Mouse (Mus musculus): ENCODE data around the gene Ddo. TPM values are rescaled to one million over a fixed set of nuclear protein-coding genes. Genes with fewer than 3 reads are reported as not detected.
A peak's percentile ranks its signal among the peaks of the same experiment; 100 is the strongest.

Ddo gene
- total RNA-seq, 1 experiment: not detected

GRCm38 (mm10) chr10:40604706-40605394 is 25.0 kb upstream of the Ddo start:
- no peaks in the 10 kb centered on the region for H3K36me3 ChIP-seq (ENCODE audit: control insufficient read depth, insufficient read depth, low read length, poor library complexity, severe bottlenecking)
- no peaks in the 10 kb centered on the region for H3K9me3 ChIP-seq (ENCODE audit: control insufficient read depth, insufficient read depth, low read depth, low read length)
- H3K9ac ChIP-seq (ENCODE audit: insufficient read depth, low read depth, low read length, poor library complexity, severe bottlenecking): no peak overlapping the region
- in situ Hi-C loops (cut with MboI; ENCODE audit: low sequenced_read_pairs in 2 of 2, unreplicated experiment in 2 of 2): no loop called here
- TF ChIP-seq MAFK (IDR thresholded peaks at IDR 0.05; ENCODE audit: insufficient read depth, low read depth, low read length) (no peak), CHD2 (IDR thresholded peaks at IDR 0.05; ENCODE audit: low read depth, low read length) (no peak), ZNF384 (IDR thresholded peaks at IDR 0.05; ENCODE audit: low read depth, low read length) (no peak), ZC3H11A (IDR thresholded peaks at IDR 0.05; ENCODE audit: borderline replicate concordance, low read depth, low read length) (no peak), HCFC1 (IDR thresholded peaks at IDR 0.05; ENCODE audit: borderline replicate concordance, insufficient read depth, low read length) (no peak)
- no peak for DNase-seq (ENCODE audit: low read depth, low spot score)
- H3K27ac ChIP-seq (ENCODE audit: insufficient read depth, low read depth, low read length, poor library complexity, severe bottlenecking): no peak overlapping the region
- H3K4me3 ChIP-seq (ENCODE audit: insufficient read depth in 1 of 2, low read depth in 1 of 2, low read length in 2 of 2, poor library complexity in 1 of 2, severe bottlenecking in 1 of 2): no peak overlapping the region
- H3K4me1 ChIP-seq (ENCODE audit: control insufficient read depth in 2 of 2, insufficient read depth in 2 of 2, low read length in 2 of 2, poor library complexity in 1 of 2): no peaks in the 10 kb centered on the region

- Histone ChIP-seq H3K9me3 (ENCODE audit: control insufficient read depth, insufficient read depth, low read depth, low read length) (no peaks in the 10 kb centered on the region), H3K27ac (ENCODE audit: insufficient read depth, low read depth, low read length, poor library complexity, severe bottlenecking) (no peak overlapping the region), H3K4me1 (ENCODE audit: control insufficient read depth in 2 of 2, insufficient read depth in 2 of 2, low read length in 2 of 2, poor library complexity in 1 of 2) (no peaks in the 10 kb centered on the region), H3K36me3 (ENCODE audit: control insufficient read depth, insufficient read depth, low read length, poor library complexity, severe bottlenecking) (no peaks in the 10 kb centered on the region), H3K4me3 (ENCODE audit: insufficient read depth in 1 of 2, low read depth in 1 of 2, low read length in 2 of 2, poor library complexity in 1 of 2, severe bottlenecking in 1 of 2) (no peak overlapping the region), H3K9ac (ENCODE audit: insufficient read depth, low read depth, low read length, poor library complexity, severe bottlenecking) (no peak overlapping the region)
- TF ChIP-seq MAFK (IDR thresholded peaks at IDR 0.05; ENCODE audit: insufficient read depth, low read depth, low read length) (no peak), HCFC1 (IDR thresholded peaks at IDR 0.05; ENCODE audit: borderline replicate concordance, insufficient read depth, low read length) (no peak), ZNF384 (IDR thresholded peaks at IDR 0.05; ENCODE audit: low read depth, low read length) (no peak), CHD2 (IDR thresholded peaks at IDR 0.05; ENCODE audit: low read depth, low read length) (no peak), ZC3H11A (IDR thresholded peaks at IDR 0.05; ENCODE audit: borderline replicate concordance, low read depth, low read length) (no peak)
- DNase-seq (ENCODE audit: low read depth, low spot score): no peak
- in situ Hi-C loops (cut with MboI; ENCODE audit: low sequenced_read_pairs in 2 of 2, unreplicated experiment in 2 of 2): no loop called here
Measured at GRCm38 (mm10) chr10:40617973-40618372, 11.8 kb upstream of the Ddo start.

- in situ Hi-C loops (cut with MboI; ENCODE audit: low sequenced_read_pairs in 2 of 2, unreplicated experiment in 2 of 2): no loop called here
- Histone ChIP-seq H3K36me3 (ENCODE audit: control insufficient read depth, insufficient read depth, low read length, poor library complexity, severe bottlenecking) (no peaks in the 10 kb centered on the region), H3K9me3 (ENCODE audit: control insufficient read depth, insufficient read depth, low read depth, low read length) (no peaks in the 10 kb centered on the region), H3K27ac (ENCODE audit: insufficient read depth, low read depth, low read length, poor library complexity, severe bottlenecking) (no peak overlapping the region), H3K4me1 (ENCODE audit: control insufficient read depth in 2 of 2, insufficient read depth in 2 of 2, low read length in 2 of 2, poor library complexity in 1 of 2) (no peaks in the 10 kb centered on the region), H3K4me3 (ENCODE audit: insufficient read depth in 1 of 2, low read depth in 1 of 2, low read length in 2 of 2, poor library complexity in 1 of 2, severe bottlenecking in 1 of 2) (no peak overlapping the region), H3K9ac (ENCODE audit: insufficient read depth, low read depth, low read length, poor library complexity, severe bottlenecking) (no peak overlapping the region)
- no peak for TF ChIP-seq MAFK (IDR thresholded peaks at IDR 0.05; ENCODE audit: insufficient read depth, low read depth, low read length)
- no peak for DNase-seq (ENCODE audit: low read depth, low spot score)
Measured at GRCm38 (mm10) chr10:40619760-40620159, 10.1 kb upstream of the Ddo start.

- no peak for DNase-seq (ENCODE audit: low read depth, low spot score)
- no peaks in the 10 kb centered on the region for H3K36me3 ChIP-seq (ENCODE audit: control insufficient read depth, insufficient read depth, low read length, poor library complexity, severe bottlenecking)
- H3K9ac ChIP-seq (ENCODE audit: insufficient read depth, low read depth, low read length, poor library complexity, severe bottlenecking): no peak overlapping the region
- no peak overlapping the region for H3K4me3 ChIP-seq (ENCODE audit: insufficient read depth in 1 of 2, low read depth in 1 of 2, low read length in 2 of 2, poor library complexity in 1 of 2, severe bottlenecking in 1 of 2)
- in situ Hi-C loops (cut with MboI; ENCODE audit: low sequenced_read_pairs in 2 of 2, unreplicated experiment in 2 of 2): no loop called here
- H3K27ac ChIP-seq (ENCODE audit: insufficient read depth, low read depth, low read length, poor library complexity, severe bottlenecking): no peak overlapping the region
- no peaks in the 10 kb centered on the region for H3K9me3 ChIP-seq (ENCODE audit: control insufficient read depth, insufficient read depth, low read depth, low read length)
- TF ChIP-seq HCFC1 (IDR thresholded peaks at IDR 0.05; ENCODE audit: borderline replicate concordance, insufficient read depth, low read length) (no peak), MAFK (IDR thresholded peaks at IDR 0.05; ENCODE audit: insufficient read depth, low read depth, low read length) (no peak), ZC3H11A (IDR thresholded peaks at IDR 0.05; ENCODE audit: borderline replicate concordance, low read depth, low read length) (0 out of 2 replicates have a peak, but pooled peaks have one; percentile 4)
- no peaks in the 10 kb centered on the region for H3K4me1 ChIP-seq (ENCODE audit: control insufficient read depth in 2 of 2, insufficient read depth in 2 of 2, low read length in 2 of 2, poor library complexity in 1 of 2)
Measured at GRCm38 (mm10) chr10:40629140-40629539, 671 bp upstream of the Ddo start.

- H3K9ac ChIP-seq (ENCODE audit: insufficient read depth, low read depth, low read length, poor library complexity, severe bottlenecking): no peak overlapping the region
- DNase-seq (ENCODE audit: low read depth, low spot score): no peak
- no peaks in the 10 kb centered on the region for H3K36me3 ChIP-seq (ENCODE audit: control insufficient read depth, insufficient read depth, low read length, poor library complexity, severe bottlenecking)
- H3K4me1 ChIP-seq (ENCODE audit: control insufficient read depth in 2 of 2, insufficient read depth in 2 of 2, low read length in 2 of 2, poor library complexity in 1 of 2): no peaks in the 10 kb centered on the region
- H3K4me3 ChIP-seq (ENCODE audit: insufficient read depth in 1 of 2, low read depth in 1 of 2, low read length in 2 of 2, poor library complexity in 1 of 2, severe bottlenecking in 1 of 2): no peak overlapping the region
- TF ChIP-seq MAFK (IDR thresholded peaks at IDR 0.05; ENCODE audit: insufficient read depth, low read depth, low read length) (no peak), ZC3H11A (IDR thresholded peaks at IDR 0.05; ENCODE audit: borderline replicate concordance, low read depth, low read length) (no peak), ZNF384 (IDR thresholded peaks at IDR 0.05; ENCODE audit: low read depth, low read length) (no peak), CHD2 (IDR thresholded peaks at IDR 0.05; ENCODE audit: low read depth, low read length) (no peak), HCFC1 (IDR thresholded peaks at IDR 0.05; ENCODE audit: borderline replicate concordance, insufficient read depth, low read length) (no peak)
- no peaks in the 10 kb centered on the region for H3K9me3 ChIP-seq (ENCODE audit: control insufficient read depth, insufficient read depth, low read depth, low read length)
- in situ Hi-C loops (cut with MboI; ENCODE audit: low sequenced_read_pairs in 2 of 2, unreplicated experiment in 2 of 2): no loop called here
- no peak overlapping the region for H3K27ac ChIP-seq (ENCODE audit: insufficient read depth, low read depth, low read length, poor library complexity, severe bottlenecking)
Measured at GRCm38 (mm10) chr10:40630457-40630856, 646 bp downstream of the Ddo start.

Data from ES-E14 (cell line).